Mouse (Mus musculus): ENCODE measurements at regions not wholly inside any gene's neighbourhood (a gene's known extent, or its start where the extent isn't known, plus 50 kb on each side); places are given as distances from the start of the nearest gene placed in this dataset.

GRCm38 (mm10) chr13:97698317-97698716 lies 62.1 kb downstream of the Gm10260 start:
- no peak for TF ChIP-seq CTCF (conservative IDR thresholded peaks at IDR 0.05; ENCODE audit: insufficient read depth, insufficient read length, low read depth, low read length)
- TF ChIP-seq POLR2A (IDR thresholded peaks at IDR 0.05; ENCODE audit: low read depth, low read length): no peak
